Mouse (Mus musculus) midbrain, postnatal 0 days (tissue): ENCODE measurements around the gene 4430402I18Rik. TPM values are rescaled to one million over a fixed set of nuclear protein-coding genes. Genes with fewer than 3 reads are reported as not detected.
"Not testable (repeated sequence)": the region's sequence is repeated elsewhere in the genome, so short reads cannot be mapped to it uniquely, and the experiment has no call there.

Source experiments
- ATAC-seq: fragments of 200-750 bp; cut with Nextera tagmentation; 2 replicates; pipeline ENCODE4 v1.8.0; 2017; ENCODE audit warnings: moderate number of reproducible peaks, mild to moderate bottlenecking, moderate TSS enrichment, moderate library complexity; ENCODE audit not compliant: low FRiP score
- DNase-seq: peaks from one replicate; pipeline ENCODE4 v3.0.0-alpha.2; 2015; ENCODE audit warnings: low spot score
- H3K27ac ChIP-seq: fragments of 300-500 bp; sonication (generic); 2 replicates; pipeline ENCODE4 v1.5.1; 2014; ENCODE audit warnings: low read depth, mild to moderate bottlenecking, low read length, mixed read lengths
- H3K27me3 ChIP-seq: fragments of 300-500 bp; sonication (generic); 2 replicates; pipeline ENCODE4 v1.6.1; 2014; ENCODE audit warnings: low read length, control low read depth, mixed read lengths; ENCODE audit not compliant: insufficient read depth
- H3K36me3 ChIP-seq: fragments of 300-500 bp; sonication (generic); 2 replicates; pipeline ENCODE4 v1.6.1; 2014; ENCODE audit warnings: low read length, control low read depth, mixed read lengths; ENCODE audit not compliant: insufficient read depth
- H3K4me1 ChIP-seq: fragments of 300-500 bp; sonication (generic); 2 replicates; pipeline ENCODE4 v1.6.1; 2014; ENCODE audit warnings: mild to moderate bottlenecking, control low read depth, antibody characterized with exemption, low read length, mixed read lengths; ENCODE audit not compliant: insufficient read depth
- H3K4me2 ChIP-seq: fragments of 300-500 bp; sonication (generic); 2 replicates; pipeline ENCODE4 v1.6.1; 2014; ENCODE audit warnings: low read depth, mild to moderate bottlenecking, low read length, mixed read lengths; ENCODE audit not compliant: poor library complexity, severe bottlenecking
- H3K4me3 ChIP-seq: fragments of 300-500 bp; sonication (generic); 2 replicates; pipeline ENCODE4 v1.5.1; 2014; ENCODE audit warnings: low read depth, mild to moderate bottlenecking, low read length, moderate library complexity
- H3K9ac ChIP-seq: fragments of 300-500 bp; sonication (generic); replicated peaks from 2 replicates; pipeline ENCODE4 v1.6.1; 2014; ENCODE audit warnings: mild to moderate bottlenecking, low read length, moderate library complexity, mixed read lengths; ENCODE audit not compliant: poor library complexity, severe bottlenecking
- H3K9me3 ChIP-seq: fragments of 300-500 bp; sonication (generic); 2 replicates; pipeline ENCODE4 v1.6.1; 2016; ENCODE audit warnings: low read length, control low read depth
- CTCF ChIP-seq: IDR thresholded peaks from 2 replicates; pipeline ENCODE4 v1.5.1; 2016; ENCODE audit warnings: antibody characterized with exemption, mild to moderate bottlenecking
- WGBS: fragments of 180-500 bp; shearing (Covaris S2); extraction: QIAGEN DNeasy Blood & Tissue Kit; methylation state at CpG from one replicate; pipeline ENCODE4 v1.1.7; 2014; 5-methylcytosine and 5-hydroxymethylcytosine counted together
- polyA plus RNA-seq: library from polyadenylated mRNA; unstranded; fragments of >200 nt; fragmentation: Nextera tagmentation; extraction: Ambion mirVana; gene quantifications from 2 replicates; pipeline ENCODE4 v1.2.1, GENCODE M21; 2015
- total RNA-seq: library from RNA; depleted of rRNA; stranded (reverse); fragments of >200 nt; gene quantifications from 2 replicates; pipeline ENCODE4 v1.2.3, GENCODE M21; 2014

4430402I18Rik gene
- total and polyA plus RNA-seq, 2 experiments from 2014 or later: 2.1 to 2.3 TPM

DNA sequence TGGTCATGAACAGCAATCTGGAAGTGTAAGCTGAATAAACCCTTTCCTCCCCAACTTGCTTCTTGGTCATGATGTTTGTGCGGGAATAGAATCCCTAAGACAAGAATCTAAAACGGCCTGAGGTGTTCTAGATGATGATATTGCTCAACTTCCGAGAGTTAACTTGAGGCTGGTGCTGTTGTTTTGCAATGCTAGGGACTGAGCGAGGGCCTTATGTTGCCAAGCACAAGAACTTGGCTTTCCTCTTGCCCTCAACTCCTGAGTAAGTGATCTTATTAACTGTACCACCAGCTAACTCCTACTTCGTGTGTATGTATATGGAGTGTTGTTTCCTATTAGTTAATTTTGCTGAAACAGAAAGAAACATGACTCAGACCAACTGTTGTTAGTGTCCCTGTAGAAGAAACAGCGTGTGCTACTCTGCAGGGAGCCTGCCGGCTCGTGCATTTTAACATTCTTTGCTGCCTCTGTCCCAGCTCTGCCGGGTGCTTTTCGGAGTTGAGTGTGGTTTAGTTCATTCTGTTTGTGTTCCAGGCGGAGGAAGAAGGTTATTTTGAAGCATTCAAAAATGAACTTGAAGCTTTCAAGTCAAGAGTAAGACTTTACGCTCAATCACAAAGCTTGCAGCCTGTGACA lies 43.9 kb upstream of the 4430402I18Rik start:
- DNase-seq (no peak), ATAC-seq (no peak)
- no peaks in the 10 kb centered on the region for H3K9me3 ChIP-seq
- H3K27me3 ChIP-seq: no peaks in the 10 kb centered on the region
- H3K4me2 ChIP-seq: no peak overlapping the region
- H3K36me3 ChIP-seq: peaks cover 25% of the 10 kb centered on the region
- 86% methylated on average over 12 of the region's 12 CpGs for WGBS
- no peak overlapping the region for H3K9ac ChIP-seq
- no peak for TF ChIP-seq CTCF
- H3K4me1 ChIP-seq: no peaks in the 10 kb centered on the region
- no peak overlapping the region for H3K27ac ChIP-seq
- no peak overlapping the region for H3K4me3 ChIP-seq

DNA sequence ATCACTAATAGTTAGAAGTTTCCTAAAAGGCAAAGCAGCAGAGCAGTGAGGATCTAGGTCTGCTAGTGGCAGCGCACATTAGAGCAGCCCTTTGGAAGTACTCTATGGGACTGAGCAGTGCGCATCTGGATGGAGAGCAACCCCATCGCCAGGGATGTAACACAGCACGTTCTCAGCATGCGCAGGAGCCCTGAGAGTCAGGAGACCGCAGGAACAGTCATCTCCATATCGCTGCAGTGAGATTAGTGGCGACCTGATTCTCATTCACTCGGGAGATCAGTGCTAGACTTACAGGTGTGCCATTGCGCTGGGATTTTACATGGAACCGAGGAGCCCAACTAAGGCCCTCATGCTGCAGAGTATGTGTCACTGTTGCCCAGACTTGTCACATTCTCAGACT lies 41.4 kb upstream of the 4430402I18Rik start:
- ATAC-seq: no peak
- no peaks in the 10 kb centered on the region for H3K9me3 ChIP-seq
- H3K27me3 ChIP-seq: no peaks in the 10 kb centered on the region
- no peak for TF ChIP-seq CTCF
- no peak overlapping the region for H3K9ac ChIP-seq
- H3K36me3 ChIP-seq: peaks cover 19% of the 10 kb centered on the region
- 92% methylated on average over 11 of the region's 11 CpGs for WGBS
- no peak overlapping the region for H3K4me3 ChIP-seq
- no peak overlapping the region for H3K27ac ChIP-seq
- H3K4me1 ChIP-seq: no peaks in the 10 kb centered on the region
- no peak overlapping the region for H3K4me2 ChIP-seq
- no peak for DNase-seq

DNA sequence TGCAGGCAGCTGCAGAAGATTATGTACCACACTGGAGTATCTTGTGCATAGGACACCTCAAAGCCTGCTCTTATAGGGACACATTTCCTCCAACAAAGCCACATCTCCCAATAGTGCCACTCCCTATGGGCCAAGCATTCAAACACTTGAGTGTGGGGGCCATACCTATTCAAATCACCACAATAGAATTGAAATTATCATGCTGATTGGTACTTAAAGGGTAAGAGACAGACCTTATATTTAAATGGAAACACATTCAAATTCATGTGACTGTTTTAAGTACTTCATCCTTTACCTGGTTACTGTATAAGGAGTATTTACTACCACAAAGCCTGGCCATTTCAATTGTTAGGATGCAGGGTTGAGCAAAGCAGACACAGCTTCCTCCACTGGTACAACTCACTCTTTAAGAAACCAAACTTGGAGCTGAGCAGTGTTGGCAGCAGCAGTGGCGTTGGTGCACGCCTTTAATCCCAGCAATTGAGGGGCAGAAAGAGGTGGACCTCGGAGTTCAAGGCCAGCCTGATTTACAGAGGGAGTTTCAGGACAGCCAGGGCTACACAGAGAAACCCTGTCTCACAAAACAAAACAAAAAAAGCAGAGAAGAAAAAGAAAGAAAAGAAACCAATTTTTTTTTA lies 40.6 kb upstream of the 4430402I18Rik start:
- Histone ChIP-seq H3K9ac (no peak overlapping the region), H3K9me3 (no peaks in the 10 kb centered on the region), H3K27me3 (no peaks in the 10 kb centered on the region), H3K4me2 (no peak overlapping the region), H3K36me3 (peaks cover 17% of the 10 kb centered on the region), H3K27ac (no peak overlapping the region), H3K4me3 (no peak overlapping the region), H3K4me1 (no peaks in the 10 kb centered on the region)
- ATAC-seq (no peak), DNase-seq (no peak)
- TF ChIP-seq CTCF: no peak
- 79% methylated on average over 3 of the region's 3 CpGs for WGBS

DNA sequence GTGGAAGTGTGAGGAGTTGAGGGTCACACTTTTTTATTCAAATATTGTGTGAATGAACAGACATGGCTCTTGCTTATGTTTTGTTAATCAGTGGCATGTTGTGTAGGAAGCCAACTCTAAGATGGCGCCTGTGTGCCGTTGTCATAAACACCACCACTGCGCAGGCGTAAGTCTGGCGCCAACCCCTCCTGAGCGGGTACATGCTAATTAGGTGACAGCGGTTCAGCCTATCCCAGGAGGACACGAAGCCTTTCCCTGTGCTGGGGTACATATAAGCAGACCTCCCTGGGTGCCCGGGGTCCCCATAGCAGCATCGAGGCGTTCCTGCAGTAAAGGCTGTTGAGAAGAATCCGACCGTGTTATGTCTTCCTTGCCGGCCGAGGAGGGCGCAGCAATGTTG lies 32.7 kb upstream of the 4430402I18Rik start:
- DNase-seq, H3K4me2 ChIP-seq, H3K9me3 ChIP-seq, H3K27ac ChIP-seq, H3K4me1 ChIP-seq, ATAC-seq, H3K4me3 ChIP-seq, H3K27me3 ChIP-seq, H3K9ac ChIP-seq: not testable (repeated sequence)
- 97% methylated on average over 16 of the region's 16 CpGs for WGBS
- H3K36me3 ChIP-seq: peaks cover 18% of the 10 kb centered on the region; the same call in 1 of the 2 replicates

DNA sequence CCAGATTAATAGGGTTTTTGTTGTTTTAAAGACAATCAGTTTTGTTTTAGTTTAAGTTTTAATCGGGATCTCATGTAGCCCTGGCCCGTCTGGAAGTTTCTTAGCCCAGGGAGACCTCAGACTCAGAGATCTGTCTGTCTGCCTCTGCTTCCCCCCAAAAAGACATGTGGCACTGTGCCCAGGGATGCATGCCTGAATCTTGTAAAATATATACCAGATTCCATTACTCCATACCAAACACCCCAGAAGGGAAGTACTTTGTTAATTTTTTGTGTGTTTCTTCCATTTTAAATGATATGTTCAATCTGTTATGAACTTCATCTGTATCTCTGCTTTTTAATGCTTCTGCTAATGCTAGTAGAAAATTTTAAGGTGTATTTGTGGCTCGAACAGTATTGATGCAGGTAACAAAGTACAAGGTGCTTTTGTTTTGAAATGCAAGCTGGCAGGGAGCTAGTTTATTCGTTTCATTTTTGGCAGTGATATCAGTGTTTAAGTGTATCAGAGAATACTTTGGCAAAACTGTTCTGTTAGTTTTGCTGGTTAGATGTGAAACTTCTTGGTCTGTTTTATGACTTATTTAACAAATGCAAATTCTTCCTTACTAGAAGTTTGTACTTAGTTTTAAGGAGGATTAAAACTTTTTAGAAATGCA lies 30.5 kb upstream of the 4430402I18Rik start:
- no peak overlapping the region for H3K4me2 ChIP-seq
- no peak overlapping the region for H3K4me3 ChIP-seq
- H3K9me3 ChIP-seq: no peaks in the 10 kb centered on the region
- no peak overlapping the region for H3K27ac ChIP-seq
- no peaks in the 10 kb centered on the region for H3K4me1 ChIP-seq
- H3K9ac ChIP-seq: no peak overlapping the region
- WGBS: 88% methylated on average over 4 of the region's 4 CpGs
- no peak for TF ChIP-seq CTCF
- ATAC-seq: no peak
- DNase-seq: no peak
- H3K36me3 ChIP-seq: peaks cover 19% of the 10 kb centered on the region; the same call in 1 of the 2 replicates
- H3K27me3 ChIP-seq: no peaks in the 10 kb centered on the region

DNA sequence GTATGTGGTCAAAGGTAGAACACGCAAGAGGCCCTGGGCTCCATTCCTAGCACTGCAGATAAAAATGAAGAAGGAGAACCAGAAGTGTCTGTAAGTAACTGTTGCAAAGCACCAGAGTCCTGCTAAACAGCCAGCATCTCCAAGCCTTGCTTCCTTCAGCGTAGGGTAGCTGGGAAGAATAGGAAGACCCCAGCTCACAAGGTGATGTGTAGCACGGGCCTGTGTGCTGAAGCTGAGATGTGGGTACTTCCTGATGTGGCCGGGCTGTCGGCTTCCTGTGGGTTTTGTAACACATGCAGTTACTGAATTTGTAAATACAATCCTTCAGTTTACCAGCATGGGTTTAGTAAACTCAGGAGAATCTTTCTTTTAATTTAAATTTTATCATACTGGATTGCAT lies 27.8 kb upstream of the 4430402I18Rik start:
- no peaks in the 10 kb centered on the region for H3K4me1 ChIP-seq
- no peak for TF ChIP-seq CTCF
- H3K4me2 ChIP-seq: no peak overlapping the region
- DNase-seq (no peak), ATAC-seq (no peak)
- no peak overlapping the region for H3K9ac ChIP-seq
- H3K27ac ChIP-seq: no peak overlapping the region; the same call in 1 of the 2 replicates
- no peaks in the 10 kb centered on the region for H3K27me3 ChIP-seq
- H3K4me3 ChIP-seq: no peak overlapping the region
- H3K9me3 ChIP-seq: no peaks in the 10 kb centered on the region
- 81% methylated on average over 5 of the region's 5 CpGs for WGBS
- H3K36me3 ChIP-seq: peaks cover 13% of the 10 kb centered on the region; the same call in 1 of the 2 replicates
